Mouse (Mus musculus) right cerebral cortex, postnatal 25 days (tissue): ENCODE data around the gene Adamts16.
A peak's percentile ranks its signal among the peaks of the same experiment; 100 is the strongest.

Experiments
- DNase-seq: peaks from one replicate; pipeline ENCODE4 v3.0.0; 2022

Adamts16 gene

GRCm38 (mm10) chr13:70702904-70703303, 138.7 kb downstream of the Adamts16 start:
- no peak for DNase-seq

- DNase-seq, result peak; percentile 54
Observed at GRCm38 (mm10) chr13:70698812-70699387, 142.7 kb downstream of the Adamts16 start.

GRCm38 (mm10) chr13:70689452-70689960, 152.1 kb downstream of the Adamts16 start:
- DNase-seq, result no peak

GRCm38 (mm10) chr13:70685825-70686224, 155.8 kb downstream of the Adamts16 start:
- no peak for DNase-seq

- DNase-seq, result no peak
Observed at GRCm38 (mm10) chr13:70684976-70685609, 156.5 kb downstream of the Adamts16 start.

GRCm38 (mm10) chr13:70681411-70682183, 160.0 kb downstream of the Adamts16 start:
- no peak for DNase-seq

GRCm38 (mm10) chr13:70680316-70680715, 161.3 kb downstream of the Adamts16 start:
- no peak for DNase-seq
